Mouse (Mus musculus) hindbrain, postnatal 0 days (tissue): Measurements from ENCODE around the gene A930033H14Rik. TPM values are rescaled to one million over a fixed set of nuclear protein-coding genes. Genes with fewer than 3 reads are reported as not detected.

Experiments
- ATAC-seq: fragments of 200-750 bp; cut with Nextera tagmentation; 2 replicates; pipeline ENCODE4 v1.8.0; 2017; ENCODE audit warnings: mild to moderate bottlenecking, moderate TSS enrichment, moderate library complexity
- DNase-seq: peaks from one replicate; pipeline ENCODE4 v3.0.0-alpha.2; 2015; ENCODE audit warnings: low spot score
- H3K27ac ChIP-seq: fragments of 300-500 bp; sonication (generic); 2 replicates; pipeline ENCODE4 v1.5.1; 2014; ENCODE audit warnings: mild to moderate bottlenecking
- H3K27me3 ChIP-seq: fragments of 300-500 bp; sonication (generic); 2 replicates; pipeline ENCODE4 v1.6.1; 2014; ENCODE audit warnings: low read length, mixed read lengths; ENCODE audit not compliant: insufficient read depth
- H3K36me3 ChIP-seq: fragments of 300-500 bp; sonication (generic); 2 replicates; pipeline ENCODE4 v1.6.1; 2014; ENCODE audit warnings: low read length, mixed read lengths; ENCODE audit not compliant: insufficient read depth
- H3K4me1 ChIP-seq: fragments of 300-500 bp; sonication (generic); 2 replicates; pipeline ENCODE4 v1.6.1; 2014; ENCODE audit warnings: antibody characterized with exemption, low read length, mixed read lengths; ENCODE audit not compliant: insufficient read depth
- H3K4me2 ChIP-seq: fragments of 300-500 bp; sonication (generic); 2 replicates; pipeline ENCODE4 v1.6.1; 2014; ENCODE audit warnings: low read depth, mild to moderate bottlenecking, low read length, moderate library complexity, mixed read lengths
- H3K4me3 ChIP-seq: fragments of 300-500 bp; sonication (generic); 2 replicates; pipeline ENCODE4 v1.5.1; 2014; ENCODE audit warnings: low read length
- H3K9ac ChIP-seq: fragments of 300-500 bp; sonication (generic); replicated peaks from 2 replicates; pipeline ENCODE4 v1.6.1; 2014; ENCODE audit warnings: mild to moderate bottlenecking, low read length, moderate library complexity, mixed read lengths
- H3K9me3 ChIP-seq: fragments of 300-500 bp; sonication (generic); 2 replicates; pipeline ENCODE4 v1.6.1; 2016; ENCODE audit warnings: low read length, mixed read lengths
- CTCF ChIP-seq: IDR thresholded peaks from 2 replicates; pipeline ENCODE4 v1.5.1; 2016; ENCODE audit warnings: antibody characterized with exemption, control low read depth, low read depth
- WGBS: fragments of 180-500 bp; shearing (Covaris S2); extraction: QIAGEN DNeasy Blood & Tissue Kit; methylation state at CpG from one replicate; pipeline ENCODE4 v1.1.7; 2014; 5-methylcytosine and 5-hydroxymethylcytosine counted together
- polyA plus RNA-seq: library from polyadenylated mRNA; unstranded; fragments of >200 nt; fragmentation: Nextera tagmentation; extraction: Ambion mirVana; gene quantifications from 2 replicates; pipeline ENCODE4 v1.2.1, GENCODE M21; 2015
- total RNA-seq: library from RNA; depleted of rRNA; stranded (reverse); fragments of >200 nt; gene quantifications from 2 replicates; pipeline ENCODE4 v1.2.3, GENCODE M21; 2014

Gene A930033H14Rik
- total and polyA plus RNA-seq, 2 experiments from 2014 or later, result 0.47 to 1.4 TPM

GRCm38 (mm10) chr10:69185431-69185830, 27.5 kb downstream of the A930033H14Rik start:
- Histone ChIP-seq H3K4me2 (peak overlapping the region; percentile 56), H3K27ac (no peak overlapping the region), H3K36me3 (no peaks in the 10 kb centered on the region), H3K4me1 (no peaks in the 10 kb centered on the region), H3K27me3 (no peaks in the 10 kb centered on the region), H3K4me3 (no peak overlapping the region), H3K9me3 (no peaks in the 10 kb centered on the region), H3K9ac (0 out of 2 replicates have a peak overlapping the region, but pooled peaks have one; percentile 28)
- WGBS, result 82% methylated on average over 4 of the region's 4 CpGs
- no peak for ATAC-seq
- DNase-seq, result no peak
- no peak for TF ChIP-seq CTCF

GRCm38 (mm10) chr10:69184903-69185302, 28.0 kb downstream of the A930033H14Rik start:
- no peak for TF ChIP-seq CTCF
- Histone ChIP-seq H3K4me1 (no peaks in the 10 kb centered on the region), H3K27ac (no peak overlapping the region), H3K36me3 (no peaks in the 10 kb centered on the region), H3K9ac (no peak overlapping the region), H3K4me2 (no peak overlapping the region), H3K9me3 (no peaks in the 10 kb centered on the region), H3K27me3 (no peaks in the 10 kb centered on the region), H3K4me3 (no peak overlapping the region)
- WGBS, result 97% methylated on average over 4 of the region's 4 CpGs
- no peak for DNase-seq
- no peak for ATAC-seq

GRCm38 (mm10) chr10:69180997-69181396, 31.9 kb downstream of the A930033H14Rik start:
- H3K4me3 ChIP-seq, result no peak overlapping the region
- no peak for ATAC-seq
- no peak overlapping the region for H3K27ac ChIP-seq
- no peak for TF ChIP-seq CTCF
- H3K4me2 ChIP-seq, result no peak overlapping the region
- H3K9ac ChIP-seq, result no peak overlapping the region
- no peaks in the 10 kb centered on the region for H3K36me3 ChIP-seq
- no peaks in the 10 kb centered on the region for H3K4me1 ChIP-seq
- no peaks in the 10 kb centered on the region for H3K27me3 ChIP-seq
- no peak for DNase-seq
- no peaks in the 10 kb centered on the region for H3K9me3 ChIP-seq
- WGBS, result 80% methylated on average over 3 of the region's 3 CpGs

- TF ChIP-seq CTCF, result no peak
- WGBS, result 97% methylated on average over 1 of the region's 1 CpGs
Measured at GRCm38 (mm10) chr10:69179341-69179740, 33.6 kb downstream of the A930033H14Rik start.

GRCm38 (mm10) chr10:69176116-69176515, 36.8 kb downstream of the A930033H14Rik start:
- TF ChIP-seq CTCF, result no peak
- no peak for ATAC-seq
- H3K9ac ChIP-seq, result no peak overlapping the region
- no peak for DNase-seq
- H3K27me3 ChIP-seq, result no peaks in the 10 kb centered on the region
- no peaks in the 10 kb centered on the region for H3K36me3 ChIP-seq
- no peaks in the 10 kb centered on the region for H3K4me1 ChIP-seq
- no peaks in the 10 kb centered on the region for H3K9me3 ChIP-seq
- no peak overlapping the region for H3K27ac ChIP-seq
- 71% methylated on average over 3 of the region's 3 CpGs for WGBS
- H3K4me2 ChIP-seq, result no peak overlapping the region
- no peak overlapping the region for H3K4me3 ChIP-seq

More at GRCm38 (mm10) chr10:69179341-69179740, 33.6 kb downstream of the A930033H14Rik start:
- DNase-seq, result no peak
- H3K36me3 ChIP-seq, result no peaks in the 10 kb centered on the region
- H3K27ac ChIP-seq, result no peak overlapping the region
- H3K4me1 ChIP-seq, result no peaks in the 10 kb centered on the region
- H3K4me3 ChIP-seq, result no peak overlapping the region
- no peaks in the 10 kb centered on the region for H3K27me3 ChIP-seq
- H3K9me3 ChIP-seq, result no peaks in the 10 kb centered on the region
- no peak overlapping the region for H3K9ac ChIP-seq
- no peak for ATAC-seq
- H3K4me2 ChIP-seq, result no peak overlapping the region

GRCm38 (mm10) chr10:69172412-69172811, 40.5 kb downstream of the A930033H14Rik start:
- Histone ChIP-seq H3K27me3 (no peaks in the 10 kb centered on the region), H3K9me3 (no peaks in the 10 kb centered on the region), H3K4me3 (no peak overlapping the region), H3K27ac (no peak overlapping the region), H3K9ac (no peak overlapping the region), H3K4me1 (no peaks in the 10 kb centered on the region), H3K4me2 (no peak overlapping the region), H3K36me3 (no peaks in the 10 kb centered on the region)
- WGBS, result 81% methylated on average over 3 of the region's 3 CpGs
- ATAC-seq, result no peak
- DNase-seq, result no peak
- TF ChIP-seq CTCF, result no peak

GRCm38 (mm10) chr10:69166514-69166913, 46.4 kb downstream of the A930033H14Rik start:
- WGBS, result 81% methylated on average over 12 of the region's 12 CpGs
- Histone ChIP-seq H3K4me2 (no peak overlapping the region), H3K27me3 (no peaks in the 10 kb centered on the region), H3K36me3 (no peaks in the 10 kb centered on the region), H3K9ac (no peak overlapping the region), H3K9me3 (0 out of 2 replicates have a peak, but pooled peaks cover 2% of the 10 kb centered on the region), H3K4me3 (no peak overlapping the region), H3K27ac (peak overlapping the region; percentile 5; the same call in 1 of the 2 replicates), H3K4me1 (no peaks in the 10 kb centered on the region)
- TF ChIP-seq CTCF, result no peak
- DNase-seq (no peak), ATAC-seq (no peak)
